Mouse (Mus musculus): ENCODE measurements around the gene Nifk.

Gene Nifk

GRCm38 (mm10) chr1:118321661-118322201 is at the start of gene Nifk:
Gene Nifk, plus strand, starts transcription at chr1:118321839.
- peak; percentile 93 to 97 for DNase-seq (ENCODE audit: inconsistent age in 2 of 2, low spot score in 1 of 2)

DNA sequence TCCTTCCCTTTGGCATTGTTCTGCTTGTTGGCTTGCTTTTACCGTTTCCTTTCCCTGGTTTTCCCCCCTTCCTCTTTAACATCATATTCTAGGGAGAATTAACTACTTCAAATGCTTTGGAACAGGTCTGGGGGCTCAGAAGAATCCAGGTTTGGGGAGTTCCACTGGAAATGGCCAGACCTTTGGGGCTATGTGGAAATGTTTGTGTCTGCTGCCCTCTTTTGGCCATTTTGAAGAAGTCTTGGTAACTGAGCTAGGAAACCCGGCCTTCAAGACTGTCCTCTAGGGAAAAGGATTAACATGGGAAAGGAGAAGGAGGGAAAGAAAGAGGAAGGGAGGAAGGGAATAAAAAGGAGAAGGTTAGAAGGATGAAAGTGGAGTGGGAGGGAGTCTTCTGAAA is 46.5 kb upstream of the Nifk start:
- DNase-seq (ENCODE audit: inconsistent age in 2 of 2, low spot score in 1 of 2): peak; percentile 9 to 68

DNA sequence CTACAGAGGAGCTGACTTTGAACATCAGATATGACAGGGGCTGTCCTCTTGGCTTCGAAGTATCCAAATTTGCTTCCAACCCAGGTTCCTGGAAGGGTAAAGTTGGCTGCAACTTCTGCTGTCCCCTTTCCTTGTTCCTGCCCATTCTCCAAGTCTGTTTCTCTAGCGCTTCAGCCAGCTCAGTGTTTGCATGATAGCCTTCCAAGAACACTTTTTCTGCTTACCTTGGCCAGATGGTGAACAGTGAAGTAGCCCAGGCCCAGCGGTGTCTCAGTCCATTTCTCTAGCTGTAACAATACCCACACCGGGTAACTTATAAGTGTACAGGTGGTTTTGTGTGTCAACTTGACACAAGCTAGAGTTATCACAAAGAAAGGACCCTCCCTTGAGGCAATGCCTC is 29.3 kb upstream of the Nifk start:
- no peak for DNase-seq (ENCODE audit: inconsistent age in 2 of 2, low spot score in 1 of 2)

GRCm38 (mm10) chr1:118294192-118294591 is 27.4 kb upstream of the Nifk start:
- no peak for DNase-seq (ENCODE audit: inconsistent age in 2 of 2, low spot score in 1 of 2)

- no peak for DNase-seq (ENCODE audit: inconsistent age in 2 of 2, low spot score in 1 of 2)
These were observed 26.8 kb upstream of the Nifk start for GRCm38 (mm10) chr1:118294826-118295225.

DNA sequence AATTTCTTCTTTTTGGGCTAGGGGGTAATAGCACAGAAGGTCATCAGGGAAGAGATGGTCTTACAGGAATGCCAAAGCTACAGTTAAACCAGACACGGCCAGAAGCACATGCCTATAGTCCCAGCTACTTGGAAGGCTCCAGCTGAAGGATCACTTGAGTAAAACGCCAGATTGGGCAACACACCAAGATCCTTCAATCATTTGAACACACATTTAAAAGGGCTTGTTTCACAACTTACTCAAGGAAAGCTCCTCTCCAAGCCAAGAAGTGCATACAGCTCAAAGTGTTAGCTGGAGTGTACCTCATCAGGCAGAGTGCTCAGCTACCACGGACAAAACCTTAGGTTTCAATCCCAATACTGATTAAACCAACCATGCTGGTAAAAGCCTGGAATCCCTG is 25.0 kb upstream of the Nifk start:
- no peak for DNase-seq (ENCODE audit: inconsistent age in 2 of 2, low spot score in 1 of 2)

GRCm38 (mm10) chr1:118297719-118298118 is 23.9 kb upstream of the Nifk start:
- DNase-seq (ENCODE audit: inconsistent age in 2 of 2, low spot score in 1 of 2): no peak

DNA sequence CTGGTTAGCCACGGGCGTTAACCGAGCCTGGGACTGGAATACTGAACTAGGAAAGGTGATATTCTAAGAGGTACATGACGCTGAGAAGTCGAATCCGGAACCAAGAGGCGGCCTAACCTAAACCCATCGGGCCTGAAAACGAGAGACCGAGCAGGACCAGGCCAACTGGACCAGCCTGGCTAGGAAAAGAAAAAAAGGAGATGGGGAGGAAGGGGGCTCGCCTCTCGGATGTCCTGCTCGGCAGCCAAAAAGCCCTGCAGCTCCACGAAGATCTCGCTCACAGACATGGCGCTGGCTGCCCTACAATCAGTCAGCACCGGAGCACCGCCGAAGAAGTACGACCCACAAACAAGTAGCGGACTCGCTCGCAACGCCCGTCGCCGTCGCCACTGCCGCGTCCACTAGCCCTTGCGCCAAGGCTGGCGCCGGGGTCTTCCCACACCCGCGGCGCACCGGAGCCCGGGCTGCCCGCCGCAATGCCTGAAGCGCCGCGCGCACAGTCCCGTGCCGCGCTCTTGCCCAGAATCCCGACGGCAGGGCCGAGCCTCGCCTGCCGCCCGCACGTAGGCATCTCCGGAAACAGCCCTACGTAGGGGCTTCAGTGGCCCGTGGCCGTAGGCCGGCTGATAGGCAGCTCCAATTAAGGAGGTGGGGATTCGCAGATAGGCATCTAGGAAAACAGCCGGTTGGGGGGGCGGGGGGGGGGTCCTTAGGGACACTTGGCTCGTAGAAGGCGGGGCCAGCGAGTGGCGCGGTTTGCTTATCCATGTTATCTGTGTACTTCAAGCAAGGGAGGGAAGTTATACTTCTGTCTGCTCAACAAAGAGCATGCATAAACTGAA is 10.6 kb upstream of the Nifk start:
- DNase-seq (ENCODE audit: inconsistent age in 2 of 2, low spot score in 1 of 2): peak; percentile 92 to 97

GRCm38 (mm10) chr1:118311622-118312326 is 9.9 kb upstream of the Nifk start, which contains the start of gene Tsn:
Gene Tsn, minus strand, starts transcription at chr1:118311739.
- peak; percentile 16 to 38 for DNase-seq (ENCODE audit: inconsistent age in 2 of 2, low spot score in 1 of 2)

DNA sequence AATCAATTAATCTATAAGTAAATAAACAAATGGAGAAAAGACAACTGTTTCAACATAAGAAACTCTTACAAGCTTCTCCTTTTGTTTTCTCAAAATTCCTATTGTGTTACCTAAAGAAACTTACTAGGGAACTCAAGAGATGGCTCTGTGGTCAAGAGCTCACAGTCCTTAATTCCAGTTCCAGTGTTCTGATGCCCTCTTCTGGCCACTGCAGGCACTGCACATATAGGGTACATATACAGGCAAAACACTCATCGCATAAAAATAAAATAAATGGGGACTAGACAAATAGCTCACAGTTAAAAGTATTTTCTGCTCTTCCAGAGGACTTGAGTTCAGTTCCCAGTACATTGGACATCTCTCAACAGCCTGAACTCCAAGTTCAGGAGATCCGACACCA is 943 bp upstream of the Nifk start:
- peak in 1 of 2 experiments; percentile 64 for DNase-seq (ENCODE audit: inconsistent age in 2 of 2, low spot score in 1 of 2)

GRCm38 (mm10) chr1:118334749-118335713 is 13.4 kb downstream of the Nifk start:
- DNase-seq (ENCODE audit: inconsistent age in 2 of 2, low spot score in 1 of 2): no peak

DNA sequence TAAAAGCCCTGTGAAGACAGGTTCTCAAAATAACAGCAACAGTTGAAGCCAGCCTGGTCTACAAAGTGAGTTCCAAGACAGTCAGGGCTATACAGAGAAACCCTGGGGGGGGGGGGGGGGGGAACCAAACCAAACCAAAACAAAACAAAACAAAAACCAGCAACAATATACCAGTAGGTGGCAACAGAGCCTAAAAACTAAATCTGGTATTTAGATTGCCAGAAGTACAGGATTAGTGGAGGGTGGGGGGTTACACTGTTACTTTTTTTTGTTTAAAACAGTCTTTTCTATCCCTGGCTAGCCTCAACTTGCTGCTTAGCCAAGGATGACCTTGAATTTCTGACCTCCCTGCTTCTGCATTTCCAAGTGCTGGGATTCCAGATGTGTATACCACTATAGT is 14.2 kb downstream of the Nifk start:
- DNase-seq (ENCODE audit: inconsistent age in 2 of 2, low spot score in 1 of 2): peak in 1 of 2 experiments; percentile 29

DNA sequence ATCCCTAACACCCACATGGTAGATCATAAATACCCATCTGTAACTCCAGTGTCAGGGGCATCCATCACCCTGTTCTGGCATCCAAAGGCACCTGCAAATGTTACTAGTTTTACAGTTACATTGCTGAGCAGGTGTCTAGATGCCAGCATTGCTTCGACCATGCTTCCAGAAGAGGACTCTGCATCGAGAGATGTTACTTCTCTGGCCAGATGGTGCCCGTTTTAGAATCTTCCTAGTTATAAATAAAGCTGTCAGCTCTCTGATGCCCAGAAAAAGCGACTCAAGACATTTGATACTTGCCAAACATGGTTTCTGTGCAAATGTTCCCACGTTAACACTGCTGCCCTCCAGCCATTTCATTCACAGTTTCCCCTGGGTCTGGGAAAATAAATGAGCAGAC is 16.3 kb downstream of the Nifk start:
- no peak for DNase-seq (ENCODE audit: inconsistent age in 2 of 2, low spot score in 1 of 2)

DNA sequence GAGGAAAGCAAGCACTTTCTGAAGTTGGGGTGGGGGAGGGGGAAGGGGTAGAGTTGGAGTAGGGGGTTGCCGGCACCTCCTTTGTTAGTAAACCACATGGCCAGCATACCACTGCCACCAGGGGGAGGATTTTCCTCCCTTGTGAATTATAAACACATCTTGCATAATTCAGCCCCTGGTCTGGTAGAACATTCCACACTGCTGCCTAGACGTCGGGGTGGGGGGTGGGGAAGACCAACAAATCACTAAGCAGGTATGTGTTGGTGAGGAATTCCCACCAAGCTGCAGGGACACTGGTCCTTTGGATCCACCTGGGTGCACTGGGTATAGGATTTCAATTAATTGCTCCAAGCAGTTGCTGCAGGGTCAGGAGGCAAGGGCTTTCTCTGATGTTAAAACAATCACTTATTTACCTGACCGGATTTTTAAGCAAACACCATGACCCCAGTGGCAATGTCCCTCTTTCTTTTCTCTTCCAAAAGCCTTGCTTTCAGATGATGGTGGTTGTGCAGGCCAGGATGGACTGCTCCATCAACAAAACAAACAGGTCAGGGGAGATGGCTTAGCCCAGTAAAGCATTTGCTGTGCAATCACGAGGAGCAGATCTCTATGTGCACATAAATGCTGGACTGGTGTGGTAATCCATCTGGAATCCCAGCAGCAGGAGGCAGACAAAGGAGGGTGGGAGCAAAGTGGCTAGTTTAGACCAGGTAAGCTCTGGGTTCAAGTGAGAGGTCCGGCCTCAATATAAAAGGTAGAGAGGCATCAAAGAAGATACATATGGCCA is 22.2 kb downstream of the Nifk start:
- no peak for DNase-seq (ENCODE audit: inconsistent age in 2 of 2, low spot score in 1 of 2)

- no peak for DNase-seq (ENCODE audit: inconsistent age in 2 of 2, low spot score in 1 of 2)
These were observed 28.3 kb downstream of the Nifk start for GRCm38 (mm10) chr1:118349922-118350321.

GRCm38 (mm10) chr1:118359071-118359761 is 37.6 kb downstream of the Nifk start:
- DNase-seq (ENCODE audit: inconsistent age in 2 of 2, low spot score in 1 of 2): peak in 1 of 2 experiments; percentile 54

GRCm38 (mm10) chr1:118367970-118368369 is 46.3 kb downstream of the Nifk start:
- DNase-seq (ENCODE audit: inconsistent age in 2 of 2, low spot score in 1 of 2): peak; percentile 12 to 46

DNA sequence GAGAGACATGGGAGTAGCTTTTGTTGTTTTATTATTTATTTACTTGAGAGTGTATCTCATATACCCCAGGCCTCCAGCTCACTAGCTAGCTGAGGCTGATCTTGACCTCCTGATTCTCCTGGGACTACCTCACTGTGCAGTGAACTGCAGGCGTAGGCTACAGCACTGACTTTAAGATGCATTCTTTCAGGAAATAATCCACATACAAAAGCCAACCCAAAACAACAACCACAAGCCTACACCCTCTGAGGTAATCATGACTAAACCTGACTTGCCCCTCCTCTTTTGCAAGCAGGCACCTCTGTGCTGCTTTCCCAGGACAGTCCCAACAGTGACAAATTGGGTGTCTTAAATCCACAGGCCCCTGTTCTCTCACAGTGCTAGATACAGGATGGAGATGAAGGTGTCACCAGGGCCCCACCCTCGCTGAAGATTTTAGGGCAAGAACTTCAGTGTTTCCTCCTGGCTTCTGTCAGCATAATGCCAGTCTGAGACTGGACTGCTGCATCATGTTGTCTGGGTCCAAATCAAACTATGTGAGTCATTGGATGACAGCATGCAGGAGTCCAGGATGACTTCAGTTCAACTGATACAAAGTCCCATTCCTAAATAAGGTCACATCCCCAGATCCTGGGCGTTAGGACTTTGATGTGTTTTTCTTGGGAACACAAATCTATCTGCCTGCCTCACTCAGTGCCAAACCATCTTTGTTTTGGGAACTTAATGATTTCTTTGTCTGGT is 47.3 kb downstream of the Nifk start:
- peak; percentile 65 to 89 for DNase-seq (ENCODE audit: inconsistent age in 2 of 2, low spot score in 1 of 2)

DNA sequence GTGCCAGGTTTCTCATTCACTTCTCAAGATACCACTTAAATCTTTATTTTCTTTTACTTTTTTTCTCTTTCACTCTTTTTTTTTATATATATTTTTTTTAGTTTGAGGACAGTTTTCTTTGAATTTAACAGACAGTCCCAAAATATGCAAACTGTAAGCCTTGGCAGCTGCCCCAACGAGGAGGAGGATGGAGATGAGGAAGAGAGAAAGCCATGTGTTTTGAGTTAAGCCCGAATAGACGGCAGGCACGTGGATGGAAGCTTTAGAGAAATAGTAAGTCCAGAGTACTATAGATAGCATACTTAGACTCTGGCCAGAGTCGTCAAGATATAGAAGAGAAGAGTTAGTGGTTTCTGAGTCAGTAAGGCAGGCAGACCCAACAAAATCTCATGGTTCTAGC is 56.1 kb downstream of the Nifk start:
- DNase-seq (ENCODE audit: inconsistent age in 2 of 2, low spot score in 1 of 2): no peak
